Mouse (Mus musculus) gonadal fat pad, adult 2 months (tissue): ENCODE measurements around the gene Alg6. TPM values are rescaled to one million over a fixed set of nuclear protein-coding genes. Genes with fewer than 3 reads are reported as not detected.

Experiments used
- polyA plus RNA-seq: library from polyadenylated mRNA; depleted of rRNA; stranded (reverse); fragments of >200 nt; gene quantifications from 2 replicates; pipeline ENCODE4 v1.2.3, GENCODE M21; 2012; rRNA removed

The Alg6 gene
- polyA plus RNA-seq, 1 experiment = 6.7 TPM

Other genes with a start within 250 kb of the Alg6 start
- 0.24 and 0.27 TPM in 2 replicates for gene Foxd3, start 59.4 kb upstream of the Alg6 start, polyA plus RNA-seq
- gene Efcab7, start 113.5 kb downstream of the Alg6 start, polyA plus RNA-seq = 1.6 and 4.1 TPM in 2 replicates
- gene Pgm1, start 213.8 kb downstream of the Alg6 start, polyA plus RNA-seq = 115 and 124 TPM in 2 replicates
- gene Itgb3bp, start 214.1 kb downstream of the Alg6 start, polyA plus RNA-seq = 1.0 and 1.1 TPM in 2 replicates